Mouse (Mus musculus) layer of hippocampus, adult 2 months (tissue): ENCODE results near the gene Zbtb45. TPM values are rescaled to one million over a fixed set of nuclear protein-coding genes. Genes with fewer than 3 reads are reported as not detected.
A peak's percentile ranks its signal among the peaks of the same experiment; 100 is the strongest.

ENCODE experiments used
- DNase-seq, 2 experiments: peaks; one replicate each; pipeline ENCODE4 v3.0.0; 2022; ENCODE audit warnings: low spot score in 2 of 2
- H3K27ac ChIP-seq: fragments of 200-600 bp; 2 replicates; pipeline ENCODE4 v1.8.1; 2022
- H3K4me3 ChIP-seq: fragments of 200-600 bp; 2 replicates; pipeline ENCODE4 v1.8.1; 2022; ENCODE audit warnings: mild to moderate bottlenecking
- CTCF ChIP-seq: fragments of 200-600 bp; conservative IDR thresholded peaks from 2 replicates; pipeline ENCODE4 v1.8.1; 2022; ENCODE audit warnings: antibody characterized with exemption, mild to moderate bottlenecking, moderate library complexity
- total RNA-seq, 2 experiments: library from RNA; stranded (reverse); gene quantifications; 2 replicates each; pipeline ENCODE4 v1.2.3; 2021

The Zbtb45 gene
- total RNA-seq, 2 experiments from 2014 or later, result 32.9 to 34.8 TPM

DNA sequence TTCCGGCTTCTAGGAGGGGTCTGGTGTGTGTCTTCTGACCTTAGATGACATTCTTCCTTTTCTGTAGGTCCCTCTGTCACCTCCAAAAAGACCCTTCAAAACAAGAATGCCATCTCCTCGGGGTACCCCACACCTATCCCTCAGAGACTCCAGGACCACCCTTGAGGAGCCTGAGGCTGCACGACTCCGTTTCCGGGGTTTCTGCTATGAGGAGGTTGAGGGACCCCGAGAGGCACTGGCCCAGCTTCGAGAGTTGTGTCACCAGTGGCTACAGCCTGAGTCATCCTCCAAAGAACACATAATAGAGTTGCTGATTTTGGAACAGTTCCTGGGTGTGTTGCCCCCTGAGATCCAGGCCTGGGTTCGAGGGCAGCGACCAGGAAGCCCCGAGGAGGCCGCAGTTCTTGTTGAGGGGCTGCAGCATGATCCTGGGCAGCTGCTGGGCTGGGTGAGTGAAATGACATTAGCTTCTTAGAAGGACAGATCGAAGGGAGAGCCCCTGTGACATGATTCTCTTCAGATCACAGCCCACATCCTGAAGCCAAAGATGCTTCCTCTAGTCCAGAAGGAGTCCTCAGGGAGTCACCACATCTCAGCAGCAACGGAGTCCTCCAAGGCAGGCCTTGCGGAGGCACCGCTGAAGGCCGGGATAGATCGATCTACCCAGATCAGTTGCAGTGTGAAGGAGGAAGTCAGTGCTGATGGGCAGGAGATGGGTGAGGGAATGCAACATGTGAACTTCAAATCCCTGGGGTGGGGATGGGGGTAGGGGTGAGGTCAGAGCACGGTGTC lies 30.7 kb downstream of the Zbtb45 start:
- peak overlapping the region; percentile 98; the same call in 1 of the 2 replicates for H3K27ac ChIP-seq
- no peak overlapping the region; the same call in 1 of the 2 replicates for H3K4me3 ChIP-seq
- no peak for DNase-seq
- TF ChIP-seq CTCF, result no peak

DNA sequence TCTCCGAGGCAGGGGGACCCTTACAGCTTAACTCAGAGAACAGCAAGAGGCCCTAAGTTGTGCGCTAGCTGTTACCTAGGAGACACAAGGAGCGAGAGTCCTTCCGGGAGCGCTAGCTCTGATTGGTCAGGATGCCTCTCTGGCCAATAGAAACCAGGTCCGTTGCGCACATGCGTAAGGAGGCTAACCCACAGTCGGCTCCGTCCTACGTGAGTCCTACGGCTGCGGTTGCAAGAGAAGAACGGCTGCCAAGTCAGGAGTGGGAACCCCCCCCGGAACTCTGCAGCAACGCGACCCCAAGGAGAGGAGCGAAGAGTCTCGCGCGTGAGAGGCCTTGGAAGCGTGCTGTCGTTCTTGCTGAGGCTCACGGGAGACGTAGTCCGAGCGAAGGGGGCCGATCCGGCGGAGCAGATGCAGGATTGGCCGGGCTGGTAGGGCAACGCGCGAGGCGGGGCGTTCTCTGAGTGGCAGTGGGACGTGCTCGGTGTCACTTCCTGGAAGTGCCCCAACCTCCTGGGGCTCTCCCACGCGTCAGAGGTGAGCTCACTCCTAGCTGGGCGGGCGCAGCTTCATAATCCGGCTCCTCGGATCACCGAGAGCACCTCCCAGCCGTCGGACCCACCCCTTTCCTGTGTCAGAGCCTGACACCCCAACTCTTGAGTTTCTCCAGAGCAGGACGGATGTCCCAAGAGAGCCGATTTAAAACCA lies 32.0 kb downstream of the Zbtb45 start, which contains the start of gene Zfp446:
Gene Zfp446 (plus strand): TSS at position 167 of the 708 bp plus-strand sequence.
- DNase-seq, result peak; percentile 99
- Histone ChIP-seq H3K4me3 (peak within 1 kb of the TSS; percentile 87), H3K27ac (peak within 1 kb of the TSS; percentile 98)
- TF ChIP-seq CTCF, result no peak

DNA sequence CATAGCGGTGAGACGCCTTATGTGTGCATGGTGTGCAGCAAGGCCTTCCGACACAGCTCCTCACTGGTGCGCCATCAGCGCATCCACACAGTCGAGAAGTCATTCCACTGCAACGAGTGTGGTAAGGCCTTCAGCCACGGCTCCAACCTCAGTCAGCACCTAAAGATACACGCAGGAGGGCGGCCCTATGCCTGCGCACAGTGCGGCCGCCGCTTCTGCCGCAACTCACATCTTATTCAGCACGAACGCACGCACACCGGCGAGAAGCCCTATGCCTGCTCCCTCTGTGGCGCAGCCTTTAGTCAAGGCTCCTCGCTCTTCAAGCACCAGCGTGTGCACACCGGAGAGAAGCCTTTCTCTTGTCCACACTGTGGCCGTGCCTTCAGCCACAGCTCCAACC lies 38.9 kb downstream of the Zbtb45 start:
- H3K4me3 ChIP-seq, result no peak overlapping the region
- no peak overlapping the region for H3K27ac ChIP-seq
- TF ChIP-seq CTCF, result no peak
- no peak for DNase-seq

DNA sequence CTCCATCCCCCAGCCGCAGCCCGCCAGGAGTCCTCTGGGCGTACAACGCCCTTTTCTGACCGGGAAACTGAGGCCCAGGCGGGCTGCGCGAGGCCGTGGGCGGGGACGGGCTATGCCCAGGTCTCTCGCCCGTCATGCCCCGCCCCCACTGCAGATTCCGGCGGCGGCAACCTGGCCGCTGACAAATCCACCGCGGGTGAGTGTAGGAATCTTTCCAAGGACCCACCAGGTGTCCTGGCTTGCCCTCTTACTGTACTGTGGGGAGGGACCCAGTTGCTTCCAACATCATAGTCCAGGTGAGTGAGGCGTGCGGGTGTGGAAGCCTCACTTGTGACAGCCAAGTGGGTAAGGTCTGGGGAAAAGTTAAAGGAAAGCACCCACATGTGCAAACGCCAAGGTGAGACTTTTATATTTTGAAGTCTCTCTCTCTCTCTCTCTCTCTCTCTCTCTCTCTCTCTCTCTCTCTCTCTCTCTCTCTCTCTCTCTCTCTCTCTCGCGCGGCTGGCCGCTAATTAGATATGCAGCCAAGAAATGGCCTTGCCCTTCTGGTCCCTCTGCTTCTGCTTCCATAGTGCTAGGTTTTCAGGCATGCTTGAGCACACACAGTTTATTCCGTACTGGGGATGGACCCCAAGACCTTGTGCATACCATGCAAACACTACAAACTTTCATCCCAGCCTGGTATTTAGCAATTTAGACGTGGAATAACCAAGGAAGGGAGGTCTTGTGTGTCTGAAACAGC lies 43.6 kb downstream of the Zbtb45 start:
- peak in 1 of 2 experiments; percentile 39 for DNase-seq
- Histone ChIP-seq H3K4me3 (peak overlapping the region; percentile 99), H3K27ac (peak overlapping the region; percentile 92)
- no peak for TF ChIP-seq CTCF

- no peak for TF ChIP-seq CTCF
- Histone ChIP-seq H3K27ac (peak within 1 kb of the TSS; percentile 92), H3K4me3 (peak within 1 kb of the TSS; percentile 99)
- DNase-seq, result peak; percentile 93 to 95
These were observed 44.1 kb downstream of the Zbtb45 start, which contains the start of gene Zfp324 for GRCm38 (mm10) chr7:12965678-12966091. TSS of gene Zfp324 (plus strand) at chr7:12965838.

GRCm38 (mm10) chr7:12961511-12962141 lies 48.2 kb downstream of the Zbtb45 start:
- peak in 1 of 2 experiments; percentile 44 for DNase-seq
- Histone ChIP-seq H3K27ac (peak overlapping the region; percentile 86), H3K4me3 (peak overlapping the region; percentile 62)
- TF ChIP-seq CTCF, result no peak

GRCm38 (mm10) chr7:12959718-12960117 lies 50.1 kb downstream of the Zbtb45 start:
- DNase-seq, result no peak
- H3K4me3 ChIP-seq, result no peak overlapping the region
- TF ChIP-seq CTCF, result no peak
- H3K27ac ChIP-seq, result no peak overlapping the region

- H3K4me3 ChIP-seq, result no peak overlapping the region
- no peak overlapping the region for H3K27ac ChIP-seq
- no peak for DNase-seq
- TF ChIP-seq CTCF, result no peak
These were observed 50.9 kb downstream of the Zbtb45 start for GRCm38 (mm10) chr7:12958948-12959347.

DNA sequence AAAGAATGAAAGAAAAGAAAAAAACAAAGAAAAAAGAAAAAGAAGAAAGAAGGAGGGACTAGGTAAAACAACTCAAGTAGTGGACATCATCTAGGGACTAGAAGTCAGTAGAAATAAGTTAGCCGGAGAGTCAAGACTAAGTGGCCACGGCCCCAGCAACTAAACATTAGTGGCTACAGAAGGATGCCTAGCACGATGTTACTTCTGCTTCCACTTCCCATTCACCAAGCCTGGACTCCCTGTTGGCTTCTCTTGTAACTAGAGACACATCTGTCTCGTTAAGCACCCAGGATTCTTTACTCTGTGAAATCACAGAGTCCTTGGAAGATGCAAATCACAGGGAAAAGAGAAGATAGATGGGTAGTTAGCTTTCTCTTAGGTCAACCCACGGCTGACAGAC lies 52.3 kb downstream of the Zbtb45 start:
- no peak for DNase-seq
- TF ChIP-seq CTCF, result no peak
- Histone ChIP-seq H3K4me3 (no peak overlapping the region), H3K27ac (no peak overlapping the region)

GRCm38 (mm10) chr7:12954896-12955295 lies 54.9 kb downstream of the Zbtb45 start:
- H3K4me3 ChIP-seq, result no peak overlapping the region
- peak; percentile 58 for TF ChIP-seq CTCF
- no peak for DNase-seq
- no peak overlapping the region for H3K27ac ChIP-seq

Other genes starting within 250 kb of the Zbtb45 start
- 10 to 100 TPM; 24.8 to 25.0 TPM for gene Zscan18, start 206.4 kb downstream of the Zbtb45 start, total RNA-seq
- 10 to 100 TPM; 23.2 to 23.6 TPM for gene Zfp329, start 191.2 kb downstream of the Zbtb45 start, total RNA-seq
- 10 to 100 TPM; 14.5 to 15.8 TPM for gene Zfp110, start 175.3 kb downstream of the Zbtb45 start, total RNA-seq
- gene Zfp128, start 128.9 kb downstream of the Zbtb45 start, total RNA-seq, result 1 to 10 TPM; 6.7 to 6.8 TPM
- 10 to 100 TPM; 13.9 to 17.7 TPM for gene Zscan22, start 112.2 kb downstream of the Zbtb45 start, total RNA-seq
- gene Rps5, start 87.7 kb downstream of the Zbtb45 start, total RNA-seq, result 100 to 1,000 TPM; 401 to 427 TPM
- 1 to 10 TPM in 1 of 2 experiments, under 1 TPM in 1; 0.64 to 1.2 TPM for gene Rnf225, start 82.6 kb downstream of the Zbtb45 start, total RNA-seq
- 10 to 100 TPM; 11.0 to 11.4 TPM for gene Zfp324, start 44.2 kb downstream of the Zbtb45 start, total RNA-seq
- gene Zfp446, start 32.2 kb downstream of the Zbtb45 start, total RNA-seq, result 10 to 100 TPM in 1 of 2 experiments, 1 to 10 TPM in 1; 8.7 to 11.5 TPM
- gene Slc27a5, start 11.8 kb downstream of the Zbtb45 start, total RNA-seq, result under 1 TPM; 0.15 to 0.22 TPM
- gene Trim28, start 10.9 kb downstream of the Zbtb45 start, total RNA-seq, result 100 to 1,000 TPM; 238 to 253 TPM
- gene Chmp2a, start 24.8 kb upstream of the Zbtb45 start, total RNA-seq, result 100 to 1,000 TPM; 133 to 141 TPM
- gene Ube2m, start 28.2 kb upstream of the Zbtb45 start, total RNA-seq, result 100 to 1,000 TPM; 190 to 199 TPM
- gene Mzf1, start 44.7 kb upstream of the Zbtb45 start, total RNA-seq, result 10 to 100 TPM; 15.7 to 17.8 TPM
- not detected for gene Vmn1r85, start 85.1 kb upstream of the Zbtb45 start, total RNA-seq
- gene Vmn1r86, start 109.9 kb upstream of the Zbtb45 start, total RNA-seq, result not detected
- not detected for gene Vmn1r87, start 130.1 kb upstream of the Zbtb45 start, total RNA-seq
- gene Vmn1r88, start 149.5 kb upstream of the Zbtb45 start, total RNA-seq, result under 1 TPM; 0.15 to 0.17 TPM
- gene Vmn1r89, start 203.0 kb upstream of the Zbtb45 start, total RNA-seq, result not detected